Mouse (Mus musculus) naive thymus-derived CD4-positive, alpha-beta T cell, adult 5 months (primary cell): ENCODE data around the gene Kel. TPM values are rescaled to one million over a fixed set of nuclear protein-coding genes. Genes with fewer than 3 reads are reported as not detected.

ENCODE experiments used
- polyA plus RNA-seq: library from polyadenylated mRNA; unstranded; fragments of 100-300 nt; shearing (Covaris generic); gene quantifications from one replicate; pipeline ENCODE4 v1.2.1, GENCODE M21; 2017

The Kel gene
- polyA plus RNA-seq: not detected

GRCm38 (mm10) chr6:41704123-41704522, at the start of gene Kel:
Kel (minus strand) TSS chr6:41704339.

GRCm38 (mm10) chr6:41684131-41684530, 20.0 kb downstream of the Kel start, which contains the start of gene Llcfc1:
Llcfc1 (plus strand) TSS chr6:41684431.

GRCm38 (mm10) chr6:41680669-41681068, 23.5 kb downstream of the Kel start, which contains the start of gene Trpv5:
Trpv5 (minus strand) TSS chr6:41680769.

Other genes starting within 250 kb of the Kel start
- gene Prss1, start 245.4 kb downstream of the Kel start, polyA plus RNA-seq: not detected
- gene Prss2, start 182.6 kb downstream of the Kel start, polyA plus RNA-seq: not detected
- gene Ephb6, start 98.9 kb downstream of the Kel start, polyA plus RNA-seq: 38.5 TPM
- gene Trpv6, start 67.9 kb downstream of the Kel start, polyA plus RNA-seq: 0.51 TPM
- 0.14 TPM for gene Trpv5, start 23.6 kb downstream of the Kel start, polyA plus RNA-seq
- not detected for gene Llcfc1, start 19.9 kb downstream of the Kel start, polyA plus RNA-seq
- gene Olfr459, start 70.8 kb upstream of the Kel start, polyA plus RNA-seq: not detected
- not detected for gene Pip, start 143.2 kb upstream of the Kel start, polyA plus RNA-seq
- not detected for gene Sval2, start 148.7 kb upstream of the Kel start, polyA plus RNA-seq
- gene Sval1, start 247.3 kb upstream of the Kel start, polyA plus RNA-seq: not detected